Mouse (Mus musculus): Measurements from ENCODE around the gene Zdhhc3. TPM values are rescaled to one million over a fixed set of nuclear protein-coding genes. Genes with fewer than 3 reads are reported as not detected.

The Zdhhc3 gene
- polyA plus RNA-seq, 1 experiment from 2014 or later = 55.9 TPM

DNA sequence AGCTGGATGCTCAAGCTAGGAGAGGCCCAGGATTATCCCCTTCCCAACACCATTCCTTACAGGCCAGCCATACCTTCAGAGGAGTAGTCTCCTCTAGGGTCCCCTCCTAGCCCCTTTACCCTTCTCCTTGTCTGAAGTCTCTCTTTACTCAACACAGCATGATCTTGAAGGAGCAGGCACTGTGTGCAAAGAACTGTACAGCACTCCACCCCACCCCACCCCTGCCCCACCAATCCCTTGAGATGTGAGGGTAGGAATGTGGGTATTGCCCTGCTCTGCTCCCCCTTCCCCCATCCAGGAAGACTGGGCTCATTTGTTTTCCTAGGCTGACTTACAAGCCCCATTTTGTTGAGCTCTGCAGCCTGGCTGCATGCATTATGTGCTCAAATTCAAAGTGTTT is 8.6 kb downstream of the Zdhhc3 start:
- ATAC-seq (ENCODE audit: insufficient number of reproducible peaks, insufficient read depth, low FRiP score, low read depth) = no peak
- Histone ChIP-seq H3K4me2 (replicated peaks; ENCODE audit: low read depth, low read length) (no peak overlapping the region), H3K4me3 (ENCODE audit: low read depth, low read length) (no peak overlapping the region), H3K36me3 (ENCODE audit: control insufficient read depth, insufficient read depth, low read length) (peaks cover 21% of the 10 kb centered on the region), H3K4me1 (ENCODE audit: control insufficient read depth, insufficient read depth, low read length) (no peaks in the 10 kb centered on the region), H3K9ac (replicated peaks; ENCODE audit: low read depth, low read length) (no peak overlapping the region), H3K27me3 (ENCODE audit: control insufficient read depth, insufficient read depth, low read length) (no peaks in the 10 kb centered on the region), H3K27ac (ENCODE audit: low read length) (no peak overlapping the region), H3K9me3 (ENCODE audit: control insufficient read depth, low read depth, low read length) (no peaks in the 10 kb centered on the region)

DNA sequence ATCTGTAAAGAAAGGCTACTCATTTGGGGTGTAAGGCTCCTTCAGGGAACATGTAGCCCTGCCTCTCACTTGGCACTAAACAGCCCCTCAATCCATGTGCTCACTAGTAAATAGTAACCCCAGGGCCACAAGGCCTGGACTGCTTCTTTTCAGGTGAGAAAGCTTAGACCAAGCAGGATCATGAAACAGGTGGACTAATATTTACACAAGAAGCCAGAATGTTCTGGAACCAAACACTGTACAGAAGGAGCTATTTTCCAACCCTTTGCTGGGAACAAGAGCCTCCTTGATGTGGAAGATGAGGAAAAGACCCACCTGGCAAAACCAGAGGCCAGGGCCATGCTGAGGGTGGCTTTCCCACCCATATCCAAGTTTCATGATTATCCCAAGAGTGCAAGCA is 9.6 kb downstream of the Zdhhc3 start:
- Histone ChIP-seq H3K9ac (replicated peaks; ENCODE audit: low read depth, low read length) (no peak overlapping the region), H3K4me2 (replicated peaks; ENCODE audit: low read depth, low read length) (no peak overlapping the region), H3K9me3 (ENCODE audit: control insufficient read depth, low read depth, low read length) (no peaks in the 10 kb centered on the region), H3K4me1 (ENCODE audit: control insufficient read depth, insufficient read depth, low read length) (no peaks in the 10 kb centered on the region), H3K27me3 (ENCODE audit: control insufficient read depth, insufficient read depth, low read length) (no peaks in the 10 kb centered on the region), H3K36me3 (ENCODE audit: control insufficient read depth, insufficient read depth, low read length) (peaks cover 24% of the 10 kb centered on the region), H3K4me3 (ENCODE audit: low read depth, low read length) (no peak overlapping the region), H3K27ac (ENCODE audit: low read length) (no peak overlapping the region)
- ATAC-seq (ENCODE audit: insufficient number of reproducible peaks, insufficient read depth, low FRiP score, low read depth) = no peak

DNA sequence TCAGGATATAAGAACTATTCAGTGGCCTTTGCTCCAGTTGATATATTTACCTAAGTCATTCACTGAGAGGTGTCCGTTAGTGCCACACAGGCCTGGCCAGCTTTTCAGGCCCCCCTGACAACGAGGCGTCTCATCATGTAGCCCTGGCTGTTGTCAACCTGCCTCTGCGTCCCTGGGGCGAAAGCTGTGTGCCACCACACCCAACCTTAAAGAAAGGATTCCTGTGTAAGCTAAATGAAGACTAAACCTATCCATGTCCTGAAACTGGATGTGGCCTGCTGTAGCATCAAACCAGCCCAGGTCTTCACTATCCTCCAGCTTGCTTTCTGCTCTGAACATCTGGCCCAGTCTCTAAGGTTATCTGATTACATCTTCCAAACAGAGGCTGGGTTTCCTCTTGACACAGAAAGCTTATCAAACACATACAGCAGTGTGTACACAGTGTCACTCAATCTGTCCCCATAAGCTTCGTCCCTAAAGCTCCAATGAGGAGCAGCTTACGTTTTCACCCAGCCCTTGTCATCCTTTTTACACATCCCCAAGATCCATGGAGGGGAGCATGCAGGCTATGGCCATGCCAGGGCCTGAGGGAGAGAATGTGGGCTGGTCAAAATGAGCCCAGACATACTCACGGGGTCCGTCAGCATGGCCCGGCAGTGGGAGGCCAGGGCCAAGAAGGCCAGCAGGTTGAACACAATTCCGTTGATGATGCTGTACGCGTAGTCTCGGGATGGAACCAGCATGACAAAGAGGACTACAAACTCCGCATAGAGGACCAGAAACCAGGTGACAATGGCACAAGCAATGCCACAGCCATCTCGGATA is 13.2 kb downstream of the Zdhhc3 start:
- WGBS = 91% methylated on average over 16 of the region's 16 CpGs
- Histone ChIP-seq H3K4me3 (ENCODE audit: low read depth, low read length) (no peak overlapping the region), H3K36me3 (ENCODE audit: control insufficient read depth, insufficient read depth, low read length) (peaks cover 45% of the 10 kb centered on the region)

DNA sequence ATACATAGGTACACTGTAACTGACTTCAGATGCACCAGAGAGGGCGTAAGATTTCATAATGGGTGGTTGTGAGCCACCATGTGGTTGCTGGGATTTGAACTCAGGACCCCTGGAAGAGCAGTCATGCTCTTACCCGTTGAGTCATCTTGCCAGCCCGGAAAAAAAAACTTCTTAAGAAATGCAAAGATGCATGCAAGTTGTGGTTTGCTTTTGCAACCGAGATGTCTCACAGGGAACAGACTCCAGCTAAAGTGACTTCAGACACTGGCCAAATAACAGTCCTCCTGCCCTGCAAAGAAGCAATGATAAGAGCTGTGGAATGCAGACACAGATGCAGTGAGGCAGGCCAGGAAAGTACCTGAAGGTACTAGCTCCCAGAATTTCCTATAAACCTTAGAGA is 22.2 kb downstream of the Zdhhc3 start:
- H3K27me3 ChIP-seq (ENCODE audit: control insufficient read depth, insufficient read depth, low read length) = no peaks in the 10 kb centered on the region
- no peak overlapping the region for H3K27ac ChIP-seq (ENCODE audit: low read length)
- H3K4me3 ChIP-seq (ENCODE audit: low read depth, low read length) = no peak overlapping the region
- no peaks in the 10 kb centered on the region for H3K4me1 ChIP-seq (ENCODE audit: control insufficient read depth, insufficient read depth, low read length)
- no peaks in the 10 kb centered on the region for H3K9me3 ChIP-seq (ENCODE audit: control insufficient read depth, low read depth, low read length)
- ATAC-seq (ENCODE audit: insufficient number of reproducible peaks, insufficient read depth, low FRiP score, low read depth) = no peak
- H3K36me3 ChIP-seq (ENCODE audit: control insufficient read depth, insufficient read depth, low read length) = peaks cover 39% of the 10 kb centered on the region
- 91% methylated on average over 4 of the region's 4 CpGs for WGBS
- no peak overlapping the region for H3K4me2 ChIP-seq (replicated peaks; ENCODE audit: low read depth, low read length)
- H3K9ac ChIP-seq (replicated peaks; ENCODE audit: low read depth, low read length) = no peak overlapping the region

More for the DNA sequence above, 13.2 kb downstream of the Zdhhc3 start:
- Histone ChIP-seq H3K9ac (replicated peaks; ENCODE audit: low read depth, low read length) (no peak overlapping the region), H3K27ac (ENCODE audit: low read length) (no peak overlapping the region), H3K27me3 (ENCODE audit: control insufficient read depth, insufficient read depth, low read length) (no peaks in the 10 kb centered on the region), H3K9me3 (ENCODE audit: control insufficient read depth, low read depth, low read length) (no peaks in the 10 kb centered on the region), H3K4me1 (ENCODE audit: control insufficient read depth, insufficient read depth, low read length) (no peaks in the 10 kb centered on the region), H3K4me2 (replicated peaks; ENCODE audit: low read depth, low read length) (no peak overlapping the region)
- no peak for ATAC-seq (ENCODE audit: insufficient number of reproducible peaks, insufficient read depth, low FRiP score, low read depth)

DNA sequence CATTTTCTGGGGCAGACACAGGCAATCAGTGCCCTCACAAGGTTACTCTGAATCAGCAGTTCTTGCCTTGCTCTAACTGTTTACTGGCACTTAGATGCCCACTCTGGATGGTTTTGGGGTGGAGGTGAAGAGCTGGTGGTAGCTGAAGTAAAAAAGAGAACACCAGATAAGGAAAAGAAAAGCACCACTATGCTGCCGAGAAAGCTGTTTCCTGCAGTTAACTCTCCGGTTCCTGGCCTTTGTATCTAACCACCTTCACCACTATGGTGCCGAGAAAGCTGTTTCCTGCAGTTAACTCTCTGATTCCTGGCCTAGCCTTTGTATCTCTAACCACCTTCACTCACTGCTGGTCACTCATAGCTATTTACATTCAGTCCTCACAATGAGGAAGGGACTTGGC is 25.4 kb downstream of the Zdhhc3 start:
- no peak overlapping the region for H3K27ac ChIP-seq (ENCODE audit: low read length)
- no peaks in the 10 kb centered on the region for H3K4me1 ChIP-seq (ENCODE audit: control insufficient read depth, insufficient read depth, low read length)
- H3K9me3 ChIP-seq (ENCODE audit: control insufficient read depth, low read depth, low read length) = no peaks in the 10 kb centered on the region
- WGBS = 71% methylated on average over 3 of the region's 3 CpGs
- no peak for ATAC-seq (ENCODE audit: insufficient number of reproducible peaks, insufficient read depth, low FRiP score, low read depth)
- peaks cover 54% of the 10 kb centered on the region for H3K36me3 ChIP-seq (ENCODE audit: control insufficient read depth, insufficient read depth, low read length)
- no peak overlapping the region for H3K9ac ChIP-seq (replicated peaks; ENCODE audit: low read depth, low read length)
- H3K4me3 ChIP-seq (ENCODE audit: low read depth, low read length) = no peak overlapping the region
- H3K4me2 ChIP-seq (replicated peaks; ENCODE audit: low read depth, low read length) = no peak overlapping the region
- H3K27me3 ChIP-seq (ENCODE audit: control insufficient read depth, insufficient read depth, low read length) = no peaks in the 10 kb centered on the region

DNA sequence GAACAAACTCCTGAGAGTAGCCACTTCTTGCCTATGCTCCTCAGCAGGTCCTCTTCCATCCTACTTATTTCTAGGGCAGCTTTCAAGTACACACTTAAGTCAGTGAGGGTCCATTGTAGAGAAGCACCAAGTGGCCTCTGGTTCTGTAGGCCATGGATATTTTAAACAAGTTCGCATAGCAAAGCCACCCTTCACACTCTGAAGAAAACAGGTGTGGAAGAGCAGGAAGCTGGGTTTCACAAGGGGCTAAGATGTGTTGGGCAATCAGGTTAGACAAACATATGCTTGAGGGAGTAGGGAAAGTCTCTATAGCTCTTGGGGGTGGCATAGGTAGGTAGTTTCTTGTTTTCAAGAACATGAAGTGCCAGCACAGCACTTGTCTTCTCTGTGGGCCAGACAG is 27.6 kb downstream of the Zdhhc3 start:
- H3K4me3 ChIP-seq (ENCODE audit: low read depth, low read length) = no peak overlapping the region
- H3K27ac ChIP-seq (ENCODE audit: low read length) = no peak overlapping the region
- H3K36me3 ChIP-seq (ENCODE audit: control insufficient read depth, insufficient read depth, low read length) = peaks cover 64% of the 10 kb centered on the region
- no peak overlapping the region for H3K4me2 ChIP-seq (replicated peaks; ENCODE audit: low read depth, low read length)
- no peak overlapping the region for H3K9ac ChIP-seq (replicated peaks; ENCODE audit: low read depth, low read length)
- H3K9me3 ChIP-seq (ENCODE audit: control insufficient read depth, low read depth, low read length) = no peaks in the 10 kb centered on the region
- no peak for ATAC-seq (ENCODE audit: insufficient number of reproducible peaks, insufficient read depth, low FRiP score, low read depth)
- no peaks in the 10 kb centered on the region for H3K4me1 ChIP-seq (ENCODE audit: control insufficient read depth, insufficient read depth, low read length)
- 75% methylated on average over 1 of the region's 1 CpGs for WGBS
- H3K27me3 ChIP-seq (ENCODE audit: control insufficient read depth, insufficient read depth, low read length) = no peaks in the 10 kb centered on the region

DNA sequence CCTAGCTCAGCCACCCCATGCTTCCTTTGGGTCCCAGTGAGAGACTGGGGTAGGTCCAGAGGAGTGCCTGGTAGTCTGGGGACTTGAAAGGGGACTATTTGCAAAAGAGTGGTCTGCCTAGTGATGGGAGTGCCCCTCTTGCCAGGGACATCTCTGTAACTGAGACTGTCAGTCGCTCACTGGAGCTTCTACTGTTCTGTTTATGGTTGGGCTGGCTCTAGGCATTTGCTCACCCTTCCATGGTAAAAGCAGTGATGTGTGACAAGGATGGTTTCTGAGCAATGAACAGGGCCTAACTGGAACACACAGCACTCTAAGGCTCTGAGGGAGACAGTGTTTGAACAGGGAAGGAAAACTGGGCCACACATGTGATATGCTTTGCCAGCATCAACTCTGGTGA is 32.2 kb downstream of the Zdhhc3 start:
- ATAC-seq (ENCODE audit: insufficient number of reproducible peaks, insufficient read depth, low FRiP score, low read depth) = no peak
- H3K36me3 ChIP-seq (ENCODE audit: control insufficient read depth, insufficient read depth, low read length) = peaks cover 72% of the 10 kb centered on the region

DNA sequence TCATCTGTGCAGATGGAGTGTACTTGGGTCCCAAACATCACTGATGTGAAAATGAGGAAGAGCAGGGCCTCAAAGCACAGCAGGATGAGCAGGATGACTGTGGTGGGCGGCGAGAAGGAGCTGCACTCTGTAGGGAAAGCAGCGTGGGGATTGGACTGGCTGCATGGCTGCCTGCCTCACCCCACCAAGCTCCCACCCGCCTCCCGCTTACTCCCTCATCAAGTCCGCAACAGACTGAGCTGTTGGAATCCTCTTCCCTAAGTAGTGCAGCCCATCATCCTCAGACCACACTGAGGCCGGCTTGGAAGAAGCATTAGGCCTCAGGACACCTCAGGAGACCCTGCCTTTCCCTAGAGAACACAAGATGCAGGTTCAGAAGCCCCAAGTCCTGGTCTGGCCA is 32.6 kb downstream of the Zdhhc3 start:
- H3K9ac ChIP-seq (replicated peaks; ENCODE audit: low read depth, low read length) = no peak overlapping the region
- no peak overlapping the region for H3K27ac ChIP-seq (ENCODE audit: low read length)
- H3K36me3 ChIP-seq (ENCODE audit: control insufficient read depth, insufficient read depth, low read length) = peaks cover 67% of the 10 kb centered on the region
- no peaks in the 10 kb centered on the region for H3K4me1 ChIP-seq (ENCODE audit: control insufficient read depth, insufficient read depth, low read length)
- no peaks in the 10 kb centered on the region for H3K9me3 ChIP-seq (ENCODE audit: control insufficient read depth, low read depth, low read length)
- 90% methylated on average over 7 of the region's 7 CpGs for WGBS
- no peak for ATAC-seq (ENCODE audit: insufficient number of reproducible peaks, insufficient read depth, low FRiP score, low read depth)
- H3K4me2 ChIP-seq (replicated peaks; ENCODE audit: low read depth, low read length) = no peak overlapping the region
- no peak overlapping the region for H3K4me3 ChIP-seq (ENCODE audit: low read depth, low read length)
- H3K27me3 ChIP-seq (ENCODE audit: control insufficient read depth, insufficient read depth, low read length) = no peaks in the 10 kb centered on the region

More for the DNA sequence above, 32.2 kb downstream of the Zdhhc3 start:
- WGBS = 78% methylated on average over 1 of the region's 1 CpGs
- H3K4me2 ChIP-seq (replicated peaks; ENCODE audit: low read depth, low read length) = no peak overlapping the region
- H3K9me3 ChIP-seq (ENCODE audit: control insufficient read depth, low read depth, low read length) = no peaks in the 10 kb centered on the region
- H3K9ac ChIP-seq (replicated peaks; ENCODE audit: low read depth, low read length) = no peak overlapping the region
- H3K27ac ChIP-seq (ENCODE audit: low read length) = no peak overlapping the region
- no peaks in the 10 kb centered on the region for H3K27me3 ChIP-seq (ENCODE audit: control insufficient read depth, insufficient read depth, low read length)
- no peak overlapping the region for H3K4me3 ChIP-seq (ENCODE audit: low read depth, low read length)
- no peaks in the 10 kb centered on the region for H3K4me1 ChIP-seq (ENCODE audit: control insufficient read depth, insufficient read depth, low read length)

DNA sequence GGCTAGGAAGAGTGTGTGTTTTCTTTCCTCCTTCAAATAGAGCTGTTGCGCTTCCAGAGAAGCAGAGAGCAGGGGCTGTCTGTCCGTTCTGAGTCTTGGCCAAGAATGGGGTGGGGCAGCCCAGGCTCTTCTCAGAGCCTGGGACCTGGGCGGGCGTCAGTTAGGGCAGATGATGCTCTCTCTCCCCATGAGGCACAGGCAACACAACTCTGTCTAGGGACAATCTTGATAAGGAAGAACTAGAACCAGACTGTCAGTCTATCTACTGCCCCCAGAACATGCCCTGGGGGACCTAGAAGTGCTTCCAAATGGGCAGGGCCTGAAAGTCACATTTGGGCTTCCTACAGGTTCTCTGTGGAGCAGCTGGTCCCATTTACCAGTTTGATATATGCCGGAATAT is 33.9 kb downstream of the Zdhhc3 start:
- Histone ChIP-seq H3K4me2 (replicated peaks; ENCODE audit: low read depth, low read length) (no peak overlapping the region), H3K27ac (ENCODE audit: low read length) (no peak overlapping the region), H3K4me1 (ENCODE audit: control insufficient read depth, insufficient read depth, low read length) (no peaks in the 10 kb centered on the region), H3K9ac (replicated peaks; ENCODE audit: low read depth, low read length) (no peak overlapping the region), H3K9me3 (ENCODE audit: control insufficient read depth, low read depth, low read length) (no peaks in the 10 kb centered on the region), H3K36me3 (ENCODE audit: control insufficient read depth, insufficient read depth, low read length) (peaks cover 61% of the 10 kb centered on the region), H3K27me3 (ENCODE audit: control insufficient read depth, insufficient read depth, low read length) (no peaks in the 10 kb centered on the region), H3K4me3 (ENCODE audit: low read depth, low read length) (no peak overlapping the region)
- WGBS = 91% methylated on average over 5 of the region's 5 CpGs
- no peak for ATAC-seq (ENCODE audit: insufficient number of reproducible peaks, insufficient read depth, low FRiP score, low read depth)
